In genomic region chr7:3331581-3332223, GRCm38 (mm10) we compare ENCODE assay signal across 8 mouse cellular contexts. TPM values are rescaled to one million over a fixed set of nuclear protein-coding genes. Genes with fewer than 3 reads are reported as not detected.
DNase-seq lines count a peak whose midpoint lies in the region; ATAC-seq and TF ChIP-seq lines count a peak whose summit lies in the region.

No protein-coding gene starts in this region.

- no peaks in the 10 kb centered on the region for H3K36me3 ChIP-seq in CH12.LX (replicated peaks in 1 of 2; ENCODE audit: control insufficient read depth in 1 of 2, insufficient read depth in 1 of 2, low read length in 1 of 2)
- peaks cover 17% of the 10 kb centered on the region for H3K36me3 ChIP-seq in forebrain, postnatal 0 days (ENCODE audit: insufficient read depth)
- H3K36me3 ChIP-seq in liver, embryonic 15.5 days (replicated peaks): no peaks in the 10 kb centered on the region

- H3K9ac ChIP-seq in CH12.LX (ENCODE audit: insufficient read depth, low read depth): no peak overlapping the region
- peak overlapping the region; percentile 87 for H3K9ac ChIP-seq in forebrain, postnatal 0 days
- H3K9ac ChIP-seq in liver, embryonic 15.5 days: no peak overlapping the region

- dilution Hi-C loops in CH12.LX (cut with MboI; ENCODE audit: extremely low pct_ligation_motif_present, extremely low pct_unique_long_range_greater_than_20kb, low sequenced_read_pairs): no loop called here

- no peak overlapping the region for H3K4me3 ChIP-seq in CH12.LX (replicated peaks in 1 of 3; ENCODE audit: low read depth in 2 of 3, low read length in 2 of 3, poor library complexity in 1 of 3)
- H3K4me3 ChIP-seq in forebrain, postnatal 0 days (ENCODE audit: low read depth, low read length): peak overlapping the region; percentile 82
- H3K4me3 ChIP-seq in liver, embryonic 15.5 days (replicated peaks): no peak overlapping the region; the same call in 1 of the 2 replicates

- in situ Hi-C loops in CH12.LX (cut with MboI; ENCODE audit: low pct_ligation_motif_present, low pct_unique_long_range_greater_than_20kb, low sequenced_read_pairs): no loop called here

- WGBS in forebrain, postnatal 0 days: under 1% methylated on average over 26 of the region's 27 CpGs
- 1% methylated on average over 27 of the region's 27 CpGs for WGBS in liver, embryonic 15.5 days (ENCODE audit: insufficient replicate concordance)

- TF ChIP-seq CTCF in CH12.LX (conservative IDR thresholded peaks at IDR 0.05 in 1 of 2, IDR thresholded peaks at IDR 0.05 in 1 of 2; ENCODE audit: low read depth in 2 of 2, low read length in 2 of 2): no peak
- TF ChIP-seq CTCF in forebrain, postnatal 0 days (IDR thresholded peaks at IDR 0.05; ENCODE audit: low read depth): peak; percentile 46

- no peak for TF ChIP-seq RAD21 in CH12.LX (IDR thresholded peaks at IDR 0.05; ENCODE audit: low read depth, low read length)

- no peak for TF ChIP-seq POLR2A in CH12.LX (IDR thresholded peaks at IDR 0.05; ENCODE audit: low read depth, low read length)

- DNase-seq in CH12.LX (ENCODE audit: extremely low read depth): no peak
- peak; percentile 89 for DNase-seq in cerebellum, adult 11-12 months
- DNase-seq in forebrain, postnatal 0 days: peak; percentile 90
- DNase-seq in heart, postnatal 14 days: peak; percentile 76 to 77
- DNase-seq in layer of hippocampus, adult 18-20 months (ENCODE audit: low spot score in 2 of 2): peak; percentile 86 to 92
- peak; percentile 52 for DNase-seq in ovary, postnatal 36 days (ENCODE audit: low spot score)

- H3K4me2 ChIP-seq in CH12.LX (ENCODE audit: insufficient read depth, low read depth, poor library complexity, severe bottlenecking): peak overlapping the region; percentile 35; the same call in 1 of the 2 replicates
- H3K4me2 ChIP-seq in forebrain, postnatal 0 days (ENCODE audit: low read depth): peak overlapping the region; percentile 86
- H3K4me2 ChIP-seq in liver, embryonic 15.5 days: peak overlapping the region; percentile 33; the same call in 1 of the 2 replicates

- peak; percentile 90 for ATAC-seq in forebrain, postnatal 0 days
- peak; percentile 22; the same call in 1 of the 2 replicates for ATAC-seq in liver, embryonic 15.5 days (ENCODE audit: insufficient read depth)
- ATAC-seq in inflammation-experienced regulatory T-cells, adult 6 months: no peak

- no peaks in the 10 kb centered on the region for H3K79me2 ChIP-seq in CH12.LX (replicated peaks; ENCODE audit: control insufficient read depth, extremely low read depth, insufficient read depth, poor library complexity, severe bottlenecking)

- no peaks in the 10 kb centered on the region for H3K4me1 ChIP-seq in CH12.LX (ENCODE audit: control insufficient read depth in 1 of 2, insufficient read depth in 2 of 2)
- 0 out of 2 replicates have a peak, but pooled peaks cover 8% of the 10 kb centered on the region for H3K4me1 ChIP-seq in forebrain, postnatal 0 days (ENCODE audit: insufficient read depth)
- no peaks in the 10 kb centered on the region for H3K4me1 ChIP-seq in liver, embryonic 15.5 days (replicated peaks)

- H3K27ac ChIP-seq in CH12.LX (ENCODE audit: insufficient read depth, low read depth): no peak overlapping the region
- peak overlapping the region; percentile 86 for H3K27ac ChIP-seq in forebrain, postnatal 0 days (ENCODE audit: low read depth, low read length)
- no peak overlapping the region for H3K27ac ChIP-seq in liver, embryonic 15.5 days (replicated peaks)

- no peaks in the 10 kb centered on the region for H3K9me3 ChIP-seq in CH12.LX (replicated peaks; ENCODE audit: low read length)
- no peaks in the 10 kb centered on the region for H3K9me3 ChIP-seq in forebrain, postnatal 0 days (ENCODE audit: low read length)
- H3K9me3 ChIP-seq in liver, embryonic 15.5 days (replicated peaks): no peaks in the 10 kb centered on the region

- peaks cover 4% of the 10 kb centered on the region for H3K27me3 ChIP-seq in CH12.LX (replicated peaks)
- H3K27me3 ChIP-seq in forebrain, postnatal 0 days (ENCODE audit: insufficient read depth, low read length): no peaks in the 10 kb centered on the region
- H3K27me3 ChIP-seq in liver, embryonic 15.5 days: peaks cover 64% of the 10 kb centered on the region

- no peak for TF ChIP-seq EP300 in CH12.LX (IDR thresholded peaks at IDR 0.05; ENCODE audit: low read length)

- intact Hi-C loops in heart, postnatal 14 days (cut with DNase I): loop anchor here (2.0 kb wide), 1 partner anchor 45 kb away; no protein-coding TSS in a partner anchor

TF ChIP-seq in CH12.LX, 34 proteins besides CTCF, POLR2A, EP300 and RAD21:
- peak; percentile 58 for TF ChIP-seq HCFC1 (IDR thresholded peaks at IDR 0.05; ENCODE audit: low read depth, low read length)
- TF ChIP-seq ZKSCAN1 (IDR thresholded peaks at IDR 0.05; ENCODE audit: borderline replicate concordance, low read depth, low read length): no peak

RNA-seq across cellular contexts. Expression of gene Cacng7, which starts 1.1 kb away (rescaled TPM):
- total RNA-seq in CH12.LX (2012; rRNA removed) (0.21 TPM in 2 replicates), CH12.LX (2014; rRNA removed) (0.26 and 0.28 TPM in 2 replicates)
- polyA plus RNA-seq in CH12.LX (2012; ENCODE audit: insufficient read length, low read depth): 2.4 and 2.8 TPM in 2 replicates
- total RNA-seq in forebrain, postnatal 0 days (2014; rRNA removed): 73.4 and 78.9 TPM in 2 replicates
- 2.3 and 2.5 TPM in 2 replicates for polyA plus RNA-seq in forebrain, postnatal 0 days (2015; fragmentation: Nextera tagmentation; extraction: Ambion mirVana)
- 1 to 10 TPM; 5.3 to 5.6 TPM for total RNA-seq in heart, postnatal 14 days (2021)
- total RNA-seq in layer of hippocampus, adult 18-20 months (2021): 100 to 1,000 TPM; 134 to 148 TPM
- 0.03 TPM in 1 of 2 replicates, not detected in the other for polyA plus RNA-seq in liver, embryonic 15.5 days (2015; fragmentation: Nextera tagmentation; extraction: Ambion mirVana)
- not detected for polyA plus RNA-seq in inflammation-experienced regulatory T-cells, adult 6 months (2017; shearing (Covaris generic))

RNA-seq across cellular contexts. Expression of gene Prkcg, which starts 42.7 kb away (rescaled TPM):
- 0.17 and 0.25 TPM in 2 replicates for total RNA-seq in CH12.LX (2012; rRNA removed)
- total RNA-seq in CH12.LX (2014; rRNA removed): 0.11 and 0.15 TPM in 2 replicates
- 2.2 and 3.0 TPM in 2 replicates for polyA plus RNA-seq in CH12.LX (2012; ENCODE audit: insufficient read length, low read depth)
- 10.2 and 17.3 TPM in 2 replicates for total RNA-seq in forebrain, postnatal 0 days (2014; rRNA removed)
- 12.1 and 15.1 TPM in 2 replicates for polyA plus RNA-seq in forebrain, postnatal 0 days (2015; fragmentation: Nextera tagmentation; extraction: Ambion mirVana)
- 1 to 10 TPM; 3.2 to 3.5 TPM for total RNA-seq in heart, postnatal 14 days (2021)
- 100 to 1,000 TPM; 486 to 548 TPM for total RNA-seq in layer of hippocampus, adult 18-20 months (2021)
- polyA plus RNA-seq in liver, embryonic 15.5 days (2015; fragmentation: Nextera tagmentation; extraction: Ambion mirVana): 0.05 TPM in 1 of 2 replicates, not detected in the other
- polyA plus RNA-seq in inflammation-experienced regulatory T-cells, adult 6 months (2017; shearing (Covaris generic)): under 1 TPM in 1 of 3 experiments, not detected in 2; 0.82 TPM

RNA-seq across cellular contexts. Expression of gene Myadm, which starts 42.8 kb away (rescaled TPM):
- total RNA-seq in CH12.LX (2012; rRNA removed) (3.7 and 4.4 TPM in 2 replicates), CH12.LX (2014; rRNA removed) (3.4 and 4.6 TPM in 2 replicates)
- 18.0 and 22.6 TPM in 2 replicates for polyA plus RNA-seq in CH12.LX (2012; ENCODE audit: insufficient read length, low read depth)
- 16.2 and 22.3 TPM in 2 replicates for total RNA-seq in forebrain, postnatal 0 days (2014; rRNA removed)
- polyA plus RNA-seq in forebrain, postnatal 0 days (2015; fragmentation: Nextera tagmentation; extraction: Ambion mirVana): 14.0 and 22.3 TPM in 2 replicates
- total RNA-seq in heart, postnatal 14 days (2021): 100 to 1,000 TPM; 196 to 216 TPM
- 10 to 100 TPM; 55.4 to 56.7 TPM for total RNA-seq in layer of hippocampus, adult 18-20 months (2021)
- polyA plus RNA-seq in liver, embryonic 15.5 days (2015; fragmentation: Nextera tagmentation; extraction: Ambion mirVana): 31.5 and 41.0 TPM in 2 replicates
- 10 to 100 TPM in 1 of 3 experiments, 1 to 10 TPM in 2; 1.5 to 23.0 (median 4.8) TPM for polyA plus RNA-seq in inflammation-experienced regulatory T-cells, adult 6 months (2017; shearing (Covaris generic))

RNA-seq across cellular contexts. Expression of gene Cacng8, which starts 58.8 kb away (rescaled TPM):
- total RNA-seq in CH12.LX (2012; rRNA removed) (0.50 and 0.51 TPM in 2 replicates), CH12.LX (2014; rRNA removed) (0.43 and 0.51 TPM in 2 replicates)
- polyA plus RNA-seq in CH12.LX (2012; ENCODE audit: insufficient read length, low read depth): 1.2 and 1.7 TPM in 2 replicates
- total RNA-seq in forebrain, postnatal 0 days (2014; rRNA removed): 41.5 and 42.2 TPM in 2 replicates
- 16.5 and 17.8 TPM in 2 replicates for polyA plus RNA-seq in forebrain, postnatal 0 days (2015; fragmentation: Nextera tagmentation; extraction: Ambion mirVana)
- not detected for total RNA-seq in heart, postnatal 14 days (2021)
- total RNA-seq in layer of hippocampus, adult 18-20 months (2021): 100 to 1,000 TPM; 368 to 411 TPM
- polyA plus RNA-seq in liver, embryonic 15.5 days (2015; fragmentation: Nextera tagmentation; extraction: Ambion mirVana): not detected in 2 replicates
- polyA plus RNA-seq in inflammation-experienced regulatory T-cells, adult 6 months (2017; shearing (Covaris generic)): not detected

Comparison
In these comparisons a context has a peak if more than half of its experiments do, and no peak if none do; other contexts are left out.
1. H3K4me2 ChIP-seq: peak in every context shown above with its lines; median percentile 86 in forebrain, postnatal 0 days; 35 in CH12.LX; 33 in liver, embryonic 15.5 days.
2. RNA of gene Cacng7, which starts 1.1 kb away (total RNA-seq): 134 to 148 TPM in layer of hippocampus, adult 18-20 months and 73.4 to 78.9 TPM in forebrain, postnatal 0 days; 5.3 to 5.6 TPM in heart, postnatal 14 days and 0.21 to 0.28 TPM in CH12.LX; every median in the first group is over 10 times any median in the second.
3. RNA of gene Prkcg, which starts 42.7 kb away (total RNA-seq): 486 to 548 TPM in layer of hippocampus, adult 18-20 months; 10.2 to 17.3 TPM in forebrain, postnatal 0 days, 3.2 to 3.5 TPM in heart, postnatal 14 days and 0.11 to 0.25 TPM in CH12.LX; every median in the first group is over 10 times any median in the second.